Comparison of ENCODE assay signal across 14 mouse cellular contexts in genomic region chr8:121642804-121643203, GRCm38 (mm10). TPM values are rescaled to one million over a fixed set of nuclear protein-coding genes. Genes with fewer than 3 reads are reported as not detected.
DNase-seq lines count a peak whose midpoint lies in the region; ATAC-seq and TF ChIP-seq lines count a peak whose summit lies in the region.
"Had no signal": no experiment of that assay in that cellular context is flagged by ENCODE, and none has a peak within 500 bp of the region (broad histone marks: within the 10 kb centered on the region; RNA-seq: fewer than 3 reads in every experiment).

No protein-coding gene starts in this region.

- TF ChIP-seq CTCF in layer of hippocampus, adult 2 months (conservative IDR thresholded peaks at IDR 0.05), result no peak
- no peak for TF ChIP-seq CTCF in midbrain, postnatal 0 days (IDR thresholded peaks at IDR 0.05)

- H3K9me3 ChIP-seq in forebrain, embryonic 14.5 days (replicated peaks; ENCODE audit: control insufficient read depth, low read length), result no peaks in the 10 kb centered on the region
- H3K9me3 ChIP-seq in midbrain, postnatal 0 days (ENCODE audit: low read length), result no peaks in the 10 kb centered on the region
- H3K9me3 ChIP-seq: embryonic facial prominence, embryonic 15.5 days; heart, embryonic 15.5 days had no signal

- no peaks in the 10 kb centered on the region for H3K27me3 ChIP-seq in forebrain, embryonic 14.5 days (replicated peaks; ENCODE audit: control insufficient read depth, insufficient read depth, low read length)
- no peaks in the 10 kb centered on the region for H3K27me3 ChIP-seq in midbrain, postnatal 0 days (ENCODE audit: insufficient read depth, low read length)
- H3K27me3 ChIP-seq: embryonic facial prominence, embryonic 15.5 days; heart, embryonic 15.5 days had no signal

- no peak overlapping the region for H3K4me2 ChIP-seq in forebrain, embryonic 14.5 days (ENCODE audit: low read length)
- H3K4me2 ChIP-seq in midbrain, postnatal 0 days (ENCODE audit: low read depth, low read length, poor library complexity, severe bottlenecking), result no peak overlapping the region
- H3K4me2 ChIP-seq: embryonic facial prominence, embryonic 15.5 days; heart, embryonic 15.5 days; lung, embryonic 14.5 days had no signal

- peak overlapping the region; percentile 56 for H3K27ac ChIP-seq in layer of hippocampus, adult 2 months
- peak overlapping the region; percentile 54; the same call in 1 of the 2 replicates for H3K27ac ChIP-seq in forebrain, embryonic 14.5 days (ENCODE audit: low read depth, low read length)
- peak overlapping the region; percentile 43; the same call in 1 of the 2 replicates for H3K27ac ChIP-seq in midbrain, postnatal 0 days (ENCODE audit: low read depth, low read length)

- H3K4me1 ChIP-seq in forebrain, embryonic 14.5 days (ENCODE audit: control insufficient read depth, insufficient read depth, low read length), result peaks cover 37% of the 10 kb centered on the region
- peaks cover 18% of the 10 kb centered on the region for H3K4me1 ChIP-seq in midbrain, postnatal 0 days (ENCODE audit: insufficient read depth, low read length)

- no peak overlapping the region for H3K4me3 ChIP-seq in layer of hippocampus, adult 2 months
- no peak overlapping the region for H3K4me3 ChIP-seq in forebrain, embryonic 14.5 days (ENCODE audit: low read depth, low read length)
- H3K4me3 ChIP-seq in midbrain, postnatal 0 days (ENCODE audit: low read depth, low read length), result no peak overlapping the region
- H3K4me3 ChIP-seq: embryonic facial prominence, embryonic 15.5 days; heart, embryonic 15.5 days had no signal

- no peak for ATAC-seq in cerebellum, adult (ENCODE audit: insufficient number of reproducible peaks, low FRiP score, low TSS enrichment)
- no peak for ATAC-seq in forebrain, embryonic 14.5 days
- ATAC-seq in midbrain, postnatal 0 days (ENCODE audit: low FRiP score), result no peak
- ATAC-seq in activated CD4-positive, CD25-positive, alpha-beta regulatory T cell, adult 4 months, result no peak
- ATAC-seq: intestine, embryonic 16.5 days had no signal

- no peak overlapping the region for H3K9ac ChIP-seq in forebrain, embryonic 14.5 days (ENCODE audit: low read length)
- 0 out of 2 replicates have a peak overlapping the region, but pooled peaks have one; percentile 33 for H3K9ac ChIP-seq in midbrain, postnatal 0 days (replicated peaks; ENCODE audit: low read length, poor library complexity, severe bottlenecking)
- H3K9ac ChIP-seq: embryonic facial prominence, embryonic 15.5 days; heart, embryonic 15.5 days; lung, embryonic 14.5 days had no signal

- peaks cover 5% of the 10 kb centered on the region; the same call in 1 of the 2 replicates for H3K36me3 ChIP-seq in forebrain, embryonic 14.5 days (ENCODE audit: control insufficient read depth, insufficient read depth, low read length)
- H3K36me3 ChIP-seq in midbrain, postnatal 0 days (ENCODE audit: insufficient read depth, low read length), result no peaks in the 10 kb centered on the region
- H3K36me3 ChIP-seq: embryonic facial prominence, embryonic 15.5 days; heart, embryonic 15.5 days had no signal

- 68% methylated on average over 3 of the region's 3 CpGs for WGBS in forebrain, embryonic 14.5 days
- 86% methylated on average over 3 of the region's 3 CpGs for whole genome bisulfite sequencing in midbrain, postnatal 0 days

- peak; percentile 61 for DNase-seq in cerebellum, adult 9-11 months
- DNase-seq in layer of hippocampus, adult 2 months (ENCODE audit: low spot score in 2 of 2), result no peak
- DNase-seq in layer of hippocampus, postnatal 25 days (ENCODE audit: extremely low spot score in 1 of 2, low spot score in 1 of 2), result no peak
- no peak for DNase-seq in forebrain, embryonic 14.5 days (ENCODE audit: low spot score)
- no peak for DNase-seq in midbrain, postnatal 0 days (ENCODE audit: low spot score)
- DNase-seq in right cerebral cortex, postnatal 14 days, result no peak
- DNase-seq: lung, embryonic 14.5 days; retina, postnatal 1 day; thymus, adult 2 months had no signal

RNA-seq across cellular contexts. Expression of gene Zcchc14, which starts 9.9 kb away (rescaled TPM):
- total RNA-seq in layer of hippocampus, adult 2 months (2021), result 10 to 100 TPM; 92.5 to 93.2 TPM
- 10 to 100 TPM; 79.7 to 88.2 TPM for total RNA-seq in layer of hippocampus, postnatal 25 days (2021)
- polyA plus RNA-seq in forebrain, embryonic 14.5 days (2014; fragmentation: Nextera tagmentation; extraction: Ambion mirVana), result 40.9 and 44.9 TPM in 2 replicates
- total RNA-seq in midbrain, postnatal 0 days (2014; rRNA removed), result 66.5 and 68.5 TPM in 2 replicates
- polyA plus RNA-seq in midbrain, postnatal 0 days (2015; fragmentation: Nextera tagmentation; extraction: Ambion mirVana), result 11.5 and 16.9 TPM in 2 replicates
- under 1 TPM in 1 of 2 experiments, not detected in 1; 0.21 TPM for polyA plus RNA-seq in activated CD4-positive, CD25-positive, alpha-beta regulatory T cell, adult 4 months (2017; shearing (Covaris generic))

RNA-seq across cellular contexts. Expression of gene Map1lc3b, which starts 52.6 kb away (rescaled TPM):
- total RNA-seq in layer of hippocampus, adult 2 months (2021), result 100 to 1,000 TPM; 166 to 172 TPM
- 100 to 1,000 TPM; 160 to 197 TPM for total RNA-seq in layer of hippocampus, postnatal 25 days (2021)
- polyA plus RNA-seq in forebrain, embryonic 14.5 days (2014; fragmentation: Nextera tagmentation; extraction: Ambion mirVana), result 435 and 464 TPM in 2 replicates
- 264 and 279 TPM in 2 replicates for total RNA-seq in midbrain, postnatal 0 days (2014; rRNA removed)
- 343 and 373 TPM in 2 replicates for polyA plus RNA-seq in midbrain, postnatal 0 days (2015; fragmentation: Nextera tagmentation; extraction: Ambion mirVana)
- polyA plus RNA-seq in activated CD4-positive, CD25-positive, alpha-beta regulatory T cell, adult 4 months (2017; shearing (Covaris generic)), result 100 to 1,000 TPM; 456 to 496 TPM
